Mouse (Mus musculus) hindbrain, embryonic 16.5 days (tissue): Measurements from ENCODE around the gene Copb1. TPM values are rescaled to one million over a fixed set of nuclear protein-coding genes. Genes with fewer than 3 reads are reported as not detected.
"Not testable (repeated sequence)": the region's sequence is repeated elsewhere in the genome, so short reads cannot be mapped to it uniquely, and the experiment has no call there.

Experiments
- ATAC-seq: fragments of 200-750 bp; cut with Nextera tagmentation; 2 replicates; pipeline ENCODE4 v1.8.0; 2017; ENCODE audit warnings: moderate TSS enrichment, moderate library complexity
- H3K27ac ChIP-seq: fragments of 300-500 bp; sonication (generic); 2 replicates; pipeline ENCODE4 v1.5.1; 2014; ENCODE audit warnings: low read depth, mild to moderate bottlenecking, control low read depth, low read length, moderate library complexity
- H3K27me3 ChIP-seq: fragments of 300-500 bp; sonication (generic); replicated peaks from 2 replicates; pipeline ENCODE4 v1.6.1; 2014; ENCODE audit warnings: low read length; ENCODE audit not compliant: control insufficient read depth, insufficient read depth
- H3K36me3 ChIP-seq: fragments of 300-500 bp; sonication (generic); 2 replicates; pipeline ENCODE4 v1.6.1; 2014; ENCODE audit warnings: mild to moderate bottlenecking, low read length, moderate library complexity, mixed read lengths; ENCODE audit not compliant: control insufficient read depth, insufficient read depth
- H3K4me1 ChIP-seq: fragments of 300-500 bp; sonication (generic); 2 replicates; pipeline ENCODE4 v1.6.1; 2014; ENCODE audit warnings: low read depth, low read length; ENCODE audit not compliant: control insufficient read depth, insufficient read depth
- H3K4me2 ChIP-seq: fragments of 300-500 bp; sonication (generic); 2 replicates; pipeline ENCODE4 v1.6.1; 2014; ENCODE audit warnings: mild to moderate bottlenecking, low read length, control low read depth, moderate library complexity
- H3K4me3 ChIP-seq: fragments of 300-500 bp; sonication (generic); 2 replicates; pipeline ENCODE4 v1.5.1; 2014; ENCODE audit warnings: mild to moderate bottlenecking, low read length, control low read depth, moderate library complexity
- H3K9ac ChIP-seq: fragments of 300-500 bp; sonication (generic); 2 replicates; pipeline ENCODE4 v1.6.1; 2014; ENCODE audit warnings: low read depth, mild to moderate bottlenecking, control low read depth, low read length, moderate library complexity
- H3K9me3 ChIP-seq: fragments of 300-500 bp; sonication (generic); 2 replicates; pipeline ENCODE4 v1.6.1; 2014; ENCODE audit warnings: mild to moderate bottlenecking, low read length, moderate library complexity; ENCODE audit not compliant: control insufficient read depth
- WGBS: fragments of 180-500 bp; shearing (Covaris S2); extraction: QIAGEN DNeasy Blood & Tissue Kit; methylation state at CpG from one replicate; pipeline ENCODE4 v1.1.7; 2014; 5-methylcytosine and 5-hydroxymethylcytosine counted together
- polyA plus RNA-seq: library from polyadenylated mRNA; unstranded; fragments of >200 nt; fragmentation: Nextera tagmentation; extraction: Ambion mirVana; gene quantifications from 2 replicates; pipeline ENCODE4 v1.2.1, GENCODE M21; 2015

Copb1 gene
- polyA plus RNA-seq, 1 experiment from 2014 or later: 86.6 TPM

DNA sequence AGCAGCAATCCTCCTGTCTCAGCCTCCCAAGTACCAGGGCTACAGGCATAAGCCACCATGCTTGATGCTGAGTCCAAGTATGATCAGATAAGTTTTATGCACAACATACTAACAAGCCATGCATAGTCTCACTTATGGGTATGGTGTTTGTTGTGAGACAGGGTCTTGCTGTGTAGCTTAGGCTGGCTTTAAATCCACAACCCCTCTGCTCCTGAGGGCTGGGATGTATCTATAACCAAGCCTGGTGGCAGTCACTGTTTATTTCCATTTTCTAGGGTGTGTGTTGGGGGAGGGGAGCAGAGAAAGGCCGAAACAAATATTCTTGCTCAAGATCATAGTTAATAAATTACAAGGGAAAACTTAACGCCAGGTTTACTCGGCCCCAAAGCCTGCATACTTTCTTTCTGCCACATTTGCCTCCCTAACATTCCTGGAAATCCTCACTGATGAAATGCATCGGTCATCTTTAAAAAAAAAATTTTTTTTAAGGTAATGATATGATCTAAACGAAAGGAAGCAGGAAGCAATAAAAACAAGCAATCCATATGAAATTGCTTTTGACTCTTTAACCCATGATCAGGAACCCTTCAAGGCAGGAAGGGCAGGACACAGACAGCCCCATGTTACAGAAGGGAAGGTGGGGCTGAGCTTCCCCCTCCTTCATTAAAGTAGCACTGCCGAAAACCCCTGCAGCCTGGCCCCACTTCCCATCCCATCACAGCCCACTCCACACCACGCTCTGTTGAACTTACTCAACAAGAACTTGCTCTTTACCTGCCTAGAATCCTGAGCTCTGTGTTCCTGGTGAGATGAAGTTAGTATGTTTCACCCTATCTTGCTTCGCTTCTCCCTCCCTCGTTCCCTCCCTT lies 50.8 kb downstream of the Copb1 start:
- Histone ChIP-seq H3K4me3 (no peak overlapping the region), H3K27ac (no peak overlapping the region), H3K9me3 (no peaks in the 10 kb centered on the region), H3K36me3 (no peaks in the 10 kb centered on the region), H3K4me1 (no peaks in the 10 kb centered on the region), H3K27me3 (no peaks in the 10 kb centered on the region), H3K9ac (no peak overlapping the region), H3K4me2 (no peak overlapping the region)
- no peak for ATAC-seq
- WGBS: 75% methylated on average over 9 of the region's 9 CpGs

DNA sequence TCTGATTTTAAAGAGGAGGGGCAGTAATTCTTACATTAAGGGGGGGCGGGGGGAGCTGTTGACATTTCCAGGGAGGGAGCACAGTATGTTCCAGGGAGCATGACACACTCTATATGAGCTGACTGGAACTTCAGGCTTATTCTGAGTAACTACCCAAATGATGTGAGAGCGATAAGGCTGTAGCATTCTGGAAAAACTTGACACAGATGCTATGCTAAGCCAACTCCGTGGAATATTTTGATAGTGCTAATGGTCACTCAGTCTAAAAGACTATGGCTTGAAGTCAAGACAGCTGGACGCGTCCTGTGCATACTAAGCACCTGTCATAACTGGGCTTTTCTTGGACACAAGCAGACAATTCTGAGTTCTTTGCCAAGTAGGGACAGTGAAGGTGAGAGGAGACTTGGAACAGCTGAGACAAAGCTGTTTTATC lies 51.5 kb downstream of the Copb1 start:
- Histone ChIP-seq H3K9me3 (no peaks in the 10 kb centered on the region), H3K9ac (no peak overlapping the region), H3K4me2 (no peak overlapping the region), H3K4me3 (no peak overlapping the region), H3K4me1 (no peaks in the 10 kb centered on the region), H3K27me3 (no peaks in the 10 kb centered on the region), H3K36me3 (no peaks in the 10 kb centered on the region), H3K27ac (no peak overlapping the region)
- 83% methylated on average over 5 of the region's 5 CpGs for WGBS
- no peak for ATAC-seq

DNA sequence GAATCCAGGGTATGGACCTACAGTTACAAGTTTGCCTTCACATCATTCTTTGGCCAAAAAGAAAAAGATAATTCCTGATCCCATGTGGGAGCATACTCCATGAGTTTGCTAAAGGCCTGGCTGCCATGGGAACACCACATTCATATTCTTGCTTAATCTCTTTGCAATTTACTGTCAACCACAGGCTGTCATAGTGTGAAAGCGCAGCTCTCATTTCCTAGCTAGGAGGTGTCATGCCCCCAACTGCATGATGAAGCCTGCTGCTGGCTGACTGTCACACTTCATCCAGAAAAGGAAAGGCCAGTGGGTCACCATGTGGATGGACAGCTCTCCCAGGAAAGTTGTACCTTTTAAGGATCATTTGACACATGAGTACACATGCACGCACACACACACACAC lies 53.9 kb downstream of the Copb1 start:
- no peaks in the 10 kb centered on the region for H3K36me3 ChIP-seq
- H3K4me3 ChIP-seq: no peak overlapping the region
- H3K4me1 ChIP-seq: no peaks in the 10 kb centered on the region
- no peak overlapping the region for H3K27ac ChIP-seq
- H3K4me2 ChIP-seq: no peak overlapping the region
- no peak overlapping the region for H3K9ac ChIP-seq
- no peaks in the 10 kb centered on the region for H3K9me3 ChIP-seq
- no peaks in the 10 kb centered on the region for H3K27me3 ChIP-seq
- ATAC-seq: no peak
- 83% methylated on average over 2 of the region's 2 CpGs for WGBS

DNA sequence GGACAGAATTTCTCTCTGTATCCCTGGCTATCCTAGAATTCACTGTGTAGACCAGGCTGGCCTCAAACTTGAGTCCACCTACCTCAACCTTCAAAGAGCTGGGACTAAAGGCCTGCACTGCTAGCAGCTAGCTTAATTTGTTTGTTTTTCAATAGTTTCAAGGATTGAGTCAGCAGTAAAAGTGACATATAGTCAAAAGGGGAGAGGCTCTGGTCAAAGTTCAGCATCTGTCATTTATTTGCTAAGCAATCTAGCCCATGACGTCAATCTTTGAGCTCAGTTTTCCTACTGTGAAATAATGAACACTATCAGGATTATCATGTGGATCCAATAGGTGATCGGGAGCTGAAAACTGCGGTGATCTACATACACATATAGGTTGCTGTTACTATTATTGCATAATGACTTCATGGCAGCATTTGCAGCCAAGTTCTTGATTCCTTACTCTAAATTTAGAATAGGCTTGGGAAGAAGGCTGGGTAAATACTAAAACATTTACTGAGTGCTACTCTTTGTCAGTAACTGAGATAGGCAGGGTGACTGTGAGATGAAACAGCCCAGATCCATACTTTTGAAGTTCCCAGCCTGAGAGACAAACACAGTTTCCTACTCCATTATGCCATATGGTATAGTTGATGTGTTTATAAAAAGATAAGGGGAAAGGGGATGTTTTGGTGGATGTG lies 54.9 kb downstream of the Copb1 start:
- no peak overlapping the region for H3K4me2 ChIP-seq
- no peak overlapping the region for H3K4me3 ChIP-seq
- no peak overlapping the region for H3K9ac ChIP-seq
- H3K36me3 ChIP-seq: no peaks in the 10 kb centered on the region
- no peaks in the 10 kb centered on the region for H3K9me3 ChIP-seq
- H3K4me1 ChIP-seq: no peaks in the 10 kb centered on the region
- 82% methylated on average over 3 of the region's 3 CpGs for WGBS
- no peak for ATAC-seq
- H3K27ac ChIP-seq: no peak overlapping the region
- no peaks in the 10 kb centered on the region for H3K27me3 ChIP-seq

DNA sequence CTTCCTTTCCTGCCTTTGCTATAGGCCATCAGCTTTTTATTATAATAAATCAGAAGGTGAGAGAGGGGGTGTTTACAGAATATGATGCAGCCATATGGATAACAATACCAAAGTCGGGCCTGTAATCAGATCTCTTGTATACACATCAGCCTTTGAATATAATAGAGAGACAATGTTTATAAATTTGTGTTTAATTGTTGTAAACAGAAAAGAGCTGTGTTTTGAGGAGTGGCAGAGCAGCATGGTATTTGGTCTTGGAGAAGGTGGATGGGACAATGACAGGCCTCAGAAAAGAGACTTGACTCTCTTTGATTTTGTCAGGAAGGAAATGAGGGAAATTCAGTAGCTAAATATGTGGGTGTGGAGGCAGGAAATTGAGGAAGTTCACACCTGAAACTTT lies 56.3 kb downstream of the Copb1 start:
- Histone ChIP-seq H3K9ac (no peak overlapping the region), H3K36me3 (no peaks in the 10 kb centered on the region), H3K27ac (no peak overlapping the region), H3K27me3 (no peaks in the 10 kb centered on the region), H3K4me2 (no peak overlapping the region), H3K4me1 (no peaks in the 10 kb centered on the region), H3K9me3 (no peaks in the 10 kb centered on the region), H3K4me3 (no peak overlapping the region)
- ATAC-seq: no peak
- 82% methylated on average over 1 of the region's 1 CpGs for WGBS

- not testable (repeated sequence) for H3K36me3 ChIP-seq, H3K4me1 ChIP-seq, H3K9ac ChIP-seq, H3K27ac ChIP-seq, H3K27me3 ChIP-seq, ATAC-seq, H3K4me3 ChIP-seq, H3K4me2 ChIP-seq, H3K9me3 ChIP-seq
- 76% methylated on average over 2 of the region's 2 CpGs for WGBS
Observed at GRCm38 (mm10) chr7:114196588-114196987, 57.9 kb downstream of the Copb1 start.

DNA sequence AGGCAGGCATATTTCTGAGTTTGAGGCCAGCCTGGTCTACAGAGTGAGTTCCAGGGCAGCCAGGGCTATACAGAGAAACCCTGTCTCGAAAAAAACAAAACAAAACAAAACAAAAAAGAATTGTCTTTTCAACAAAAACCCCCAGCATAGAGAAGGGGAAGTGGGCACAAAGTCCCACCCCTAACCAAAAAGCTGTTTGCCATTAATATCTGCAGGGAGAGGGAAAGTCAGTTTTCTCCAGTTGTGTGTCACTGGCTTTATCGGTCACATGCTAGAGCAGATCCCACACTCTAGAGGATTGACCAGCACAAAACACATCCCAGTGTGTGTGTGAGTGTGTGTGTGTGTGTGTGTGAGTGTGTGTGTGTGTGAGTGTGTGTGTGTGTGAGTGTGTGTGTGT lies 59.7 kb downstream of the Copb1 start:
- H3K36me3 ChIP-seq, ATAC-seq, H3K4me1 ChIP-seq, H3K27me3 ChIP-seq, H3K9ac ChIP-seq, H3K27ac ChIP-seq, H3K4me2 ChIP-seq, H3K9me3 ChIP-seq, H3K4me3 ChIP-seq: not testable (repeated sequence)
- 78% methylated on average over 2 of the region's 2 CpGs for WGBS

DNA sequence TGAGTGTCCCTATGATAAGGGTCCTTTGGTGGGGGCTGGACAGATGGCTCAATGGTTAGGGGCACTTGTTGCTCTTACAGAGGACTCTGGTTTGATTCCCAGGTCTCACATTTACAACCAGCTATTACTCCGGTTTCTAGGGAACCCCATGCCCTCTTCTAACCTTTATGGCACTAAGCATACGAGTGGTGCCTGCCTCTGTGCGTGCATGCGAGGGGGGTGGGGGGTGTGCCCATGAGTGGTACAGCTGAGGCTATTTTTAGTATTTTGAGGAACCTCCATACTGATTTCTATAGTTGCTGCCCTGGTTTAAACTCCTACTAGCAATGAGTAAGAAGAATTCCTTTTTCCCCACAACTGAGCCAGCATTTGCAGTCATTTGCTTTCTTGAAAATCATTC lies 60.3 kb downstream of the Copb1 start:
- H3K9me3 ChIP-seq: no peaks in the 10 kb centered on the region
- no peak overlapping the region for H3K4me3 ChIP-seq
- H3K27ac ChIP-seq: no peak overlapping the region
- H3K4me2 ChIP-seq: no peak overlapping the region
- no peaks in the 10 kb centered on the region for H3K27me3 ChIP-seq
- no peaks in the 10 kb centered on the region for H3K36me3 ChIP-seq
- WGBS: 93% methylated on average over 4 of the region's 4 CpGs
- no peaks in the 10 kb centered on the region for H3K4me1 ChIP-seq
- no peak overlapping the region for H3K9ac ChIP-seq
- no peak for ATAC-seq

DNA sequence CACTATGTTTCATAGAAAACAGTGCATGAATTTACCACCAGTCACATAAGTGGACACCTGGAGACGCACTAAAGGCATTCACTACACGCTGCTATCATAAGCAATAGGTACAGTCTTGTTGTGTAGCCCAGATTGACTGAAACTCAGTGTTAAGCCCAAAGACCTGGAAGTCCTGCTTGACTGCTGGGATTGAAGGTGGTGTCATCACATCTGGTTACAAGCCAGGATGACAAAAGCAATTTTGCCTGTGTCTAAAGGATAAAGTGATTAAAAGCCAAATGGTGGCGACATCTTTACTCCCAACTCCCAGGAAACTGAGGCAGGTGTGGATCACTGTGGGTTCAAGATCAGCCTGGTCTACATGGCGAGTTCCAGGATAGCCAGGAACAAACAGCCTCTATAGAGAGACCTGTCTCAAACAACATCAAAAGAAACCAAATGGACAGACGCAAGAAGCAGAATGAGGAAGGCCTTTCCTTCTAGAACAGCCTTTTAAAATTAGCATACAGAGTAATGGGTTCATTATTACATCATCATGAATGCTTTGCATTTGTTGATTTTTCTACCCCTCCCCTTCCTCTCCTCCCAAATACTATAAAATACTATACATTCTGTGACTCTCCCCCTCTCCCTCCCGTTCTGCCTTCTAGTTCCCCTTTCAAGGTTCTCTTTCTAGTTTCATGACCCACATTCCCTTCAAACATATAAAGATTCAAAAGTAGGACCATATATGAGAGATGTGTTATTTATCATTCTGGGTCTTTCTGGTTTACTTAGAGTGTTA lies 61.0 kb downstream of the Copb1 start:
- Histone ChIP-seq H3K9ac (no peak overlapping the region), H3K27ac (no peak overlapping the region), H3K36me3 (no peaks in the 10 kb centered on the region), H3K27me3 (no peaks in the 10 kb centered on the region), H3K4me1 (no peaks in the 10 kb centered on the region), H3K9me3 (no peaks in the 10 kb centered on the region), H3K4me3 (no peak overlapping the region), H3K4me2 (no peak overlapping the region)
- no peak for ATAC-seq
- WGBS: 91% methylated on average over 6 of the region's 6 CpGs
